Mouse (Mus musculus): ENCODE data around the gene Pcsk2. TPM values are rescaled to one million over a fixed set of nuclear protein-coding genes. Genes with fewer than 3 reads are reported as not detected.

Gene Pcsk2
- polyA plus RNA-seq, 1 experiment = not detected

- no peaks in the 10 kb centered on the region for H3K36me3 ChIP-seq (replicated peaks; ENCODE audit: low read length)
- H3K4me3 ChIP-seq (replicated peaks) = no peak overlapping the region
- TF ChIP-seq GATA1 (IDR thresholded peaks at IDR 0.05; ENCODE audit: borderline replicate concordance, low read length) (no peak), FLI1 (IDR thresholded peaks at IDR 0.05; ENCODE audit: low read length) (no peak)
- no peaks in the 10 kb centered on the region for H3K9me3 ChIP-seq
- peaks cover 7% of the 10 kb centered on the region for H3K27me3 ChIP-seq (replicated peaks)
- no peaks in the 10 kb centered on the region for H3K4me1 ChIP-seq
These were observed 261.1 kb downstream of the Pcsk2 start for GRCm38 (mm10) chr2:143806924-143807664.

GRCm38 (mm10) chr2:143808789-143809188 lies 262.8 kb downstream of the Pcsk2 start:
- TF ChIP-seq FLI1 (IDR thresholded peaks at IDR 0.05; ENCODE audit: low read length) = no peak
- TF ChIP-seq GATA1 (IDR thresholded peaks at IDR 0.05; ENCODE audit: borderline replicate concordance, low read length) = no peak

GRCm38 (mm10) chr2:143812262-143812661 lies 266.3 kb downstream of the Pcsk2 start:
- H3K4me3 ChIP-seq (replicated peaks) = no peak overlapping the region
- no peaks in the 10 kb centered on the region for H3K9me3 ChIP-seq
- no peaks in the 10 kb centered on the region for H3K36me3 ChIP-seq (replicated peaks; ENCODE audit: low read length)
- no peaks in the 10 kb centered on the region for H3K4me1 ChIP-seq
- H3K27me3 ChIP-seq (replicated peaks) = peaks cover 8% of the 10 kb centered on the region
- TF ChIP-seq FLI1 (IDR thresholded peaks at IDR 0.05; ENCODE audit: low read length) (no peak), GATA1 (IDR thresholded peaks at IDR 0.05; ENCODE audit: borderline replicate concordance, low read length) (no peak)

More at GRCm38 (mm10) chr2:143808789-143809188, 262.8 kb downstream of the Pcsk2 start:
- no peak overlapping the region for H3K4me3 ChIP-seq (replicated peaks)
- peaks cover 11% of the 10 kb centered on the region for H3K27me3 ChIP-seq (replicated peaks)
- H3K4me1 ChIP-seq = no peaks in the 10 kb centered on the region
- no peaks in the 10 kb centered on the region for H3K36me3 ChIP-seq (replicated peaks; ENCODE audit: low read length)
- H3K9me3 ChIP-seq = no peaks in the 10 kb centered on the region

GRCm38 (mm10) chr2:143813461-143813860 lies 267.5 kb downstream of the Pcsk2 start:
- Histone ChIP-seq H3K4me1 (no peaks in the 10 kb centered on the region), H3K27me3 (replicated peaks) (peaks cover 7% of the 10 kb centered on the region), H3K9me3 (no peaks in the 10 kb centered on the region), H3K4me3 (replicated peaks) (no peak overlapping the region), H3K36me3 (replicated peaks; ENCODE audit: low read length) (no peaks in the 10 kb centered on the region)
- TF ChIP-seq GATA1 (IDR thresholded peaks at IDR 0.05; ENCODE audit: borderline replicate concordance, low read length) (no peak), FLI1 (IDR thresholded peaks at IDR 0.05; ENCODE audit: low read length) (no peak)

- TF ChIP-seq FLI1 (IDR thresholded peaks at IDR 0.05; ENCODE audit: low read length) (no peak), GATA1 (IDR thresholded peaks at IDR 0.05; ENCODE audit: borderline replicate concordance, low read length) (no peak)
- Histone ChIP-seq H3K27me3 (replicated peaks) (peaks cover 14% of the 10 kb centered on the region), H3K36me3 (replicated peaks; ENCODE audit: low read length) (no peaks in the 10 kb centered on the region), H3K4me1 (peaks cover 22% of the 10 kb centered on the region), H3K9me3 (no peaks in the 10 kb centered on the region), H3K4me3 (replicated peaks) (no peak overlapping the region)
These were observed 285.7 kb downstream of the Pcsk2 start for GRCm38 (mm10) chr2:143831645-143832044.

- Histone ChIP-seq H3K36me3 (replicated peaks; ENCODE audit: low read length) (no peaks in the 10 kb centered on the region), H3K4me1 (peaks cover 26% of the 10 kb centered on the region), H3K27me3 (replicated peaks) (peaks cover 10% of the 10 kb centered on the region), H3K4me3 (replicated peaks) (no peak overlapping the region), H3K9me3 (no peaks in the 10 kb centered on the region)
- TF ChIP-seq FLI1 (IDR thresholded peaks at IDR 0.05; ENCODE audit: low read length) (no peak), GATA1 (IDR thresholded peaks at IDR 0.05; ENCODE audit: borderline replicate concordance, low read length) (no peak)
These were observed 286.8 kb downstream of the Pcsk2 start for GRCm38 (mm10) chr2:143832721-143833120.

GRCm38 (mm10) chr2:143834082-143834481 lies 288.1 kb downstream of the Pcsk2 start:
- TF ChIP-seq FLI1 (IDR thresholded peaks at IDR 0.05; ENCODE audit: low read length) = no peak
- no peak for TF ChIP-seq GATA1 (IDR thresholded peaks at IDR 0.05; ENCODE audit: borderline replicate concordance, low read length)
- Histone ChIP-seq H3K9me3 (no peaks in the 10 kb centered on the region), H3K36me3 (replicated peaks; ENCODE audit: low read length) (no peaks in the 10 kb centered on the region), H3K27me3 (replicated peaks) (peaks cover 10% of the 10 kb centered on the region), H3K4me1 (peaks cover 32% of the 10 kb centered on the region), H3K4me3 (replicated peaks) (peak overlapping the region; percentile 87)

GRCm38 (mm10) chr2:143835820-143836219 lies 289.9 kb downstream of the Pcsk2 start:
- Histone ChIP-seq H3K9me3 (no peaks in the 10 kb centered on the region), H3K4me1 (peaks cover 28% of the 10 kb centered on the region), H3K4me3 (replicated peaks) (no peak overlapping the region), H3K27me3 (replicated peaks) (peaks cover 7% of the 10 kb centered on the region), H3K36me3 (replicated peaks; ENCODE audit: low read length) (no peaks in the 10 kb centered on the region)
- TF ChIP-seq FLI1 (IDR thresholded peaks at IDR 0.05; ENCODE audit: low read length) = no peak
- no peak for TF ChIP-seq GATA1 (IDR thresholded peaks at IDR 0.05; ENCODE audit: borderline replicate concordance, low read length)

GRCm38 (mm10) chr2:143837291-143837701 lies 291.3 kb downstream of the Pcsk2 start:
- Histone ChIP-seq H3K36me3 (replicated peaks; ENCODE audit: low read length) (no peaks in the 10 kb centered on the region), H3K4me3 (replicated peaks) (peak overlapping the region; percentile 28), H3K4me1 (peaks cover 28% of the 10 kb centered on the region), H3K9me3 (no peaks in the 10 kb centered on the region), H3K27me3 (replicated peaks) (peaks cover 12% of the 10 kb centered on the region)
- TF ChIP-seq GATA1 (IDR thresholded peaks at IDR 0.05; ENCODE audit: borderline replicate concordance, low read length) = no peak
- no peak for TF ChIP-seq FLI1 (IDR thresholded peaks at IDR 0.05; ENCODE audit: low read length)

GRCm38 (mm10) chr2:143838698-143839097 lies 292.7 kb downstream of the Pcsk2 start:
- Histone ChIP-seq H3K27me3 (replicated peaks) (peaks cover 21% of the 10 kb centered on the region), H3K4me1 (peaks cover 24% of the 10 kb centered on the region), H3K36me3 (replicated peaks; ENCODE audit: low read length) (no peaks in the 10 kb centered on the region), H3K9me3 (no peaks in the 10 kb centered on the region), H3K4me3 (replicated peaks) (peak overlapping the region; percentile 76)
- no peak for TF ChIP-seq GATA1 (IDR thresholded peaks at IDR 0.05; ENCODE audit: borderline replicate concordance, low read length)
- no peak for TF ChIP-seq FLI1 (IDR thresholded peaks at IDR 0.05; ENCODE audit: low read length)

Data from megakaryocyte, embryonic 14.5 days (primary cell).